Mouse (Mus musculus): ENCODE measurements around the gene Cep63. TPM values are rescaled to one million over a fixed set of nuclear protein-coding genes. Genes with fewer than 3 reads are reported as not detected.

Cep63 gene
- total RNA-seq, 2 experiments from 2014 or later: 31.1 TPM

DNA sequence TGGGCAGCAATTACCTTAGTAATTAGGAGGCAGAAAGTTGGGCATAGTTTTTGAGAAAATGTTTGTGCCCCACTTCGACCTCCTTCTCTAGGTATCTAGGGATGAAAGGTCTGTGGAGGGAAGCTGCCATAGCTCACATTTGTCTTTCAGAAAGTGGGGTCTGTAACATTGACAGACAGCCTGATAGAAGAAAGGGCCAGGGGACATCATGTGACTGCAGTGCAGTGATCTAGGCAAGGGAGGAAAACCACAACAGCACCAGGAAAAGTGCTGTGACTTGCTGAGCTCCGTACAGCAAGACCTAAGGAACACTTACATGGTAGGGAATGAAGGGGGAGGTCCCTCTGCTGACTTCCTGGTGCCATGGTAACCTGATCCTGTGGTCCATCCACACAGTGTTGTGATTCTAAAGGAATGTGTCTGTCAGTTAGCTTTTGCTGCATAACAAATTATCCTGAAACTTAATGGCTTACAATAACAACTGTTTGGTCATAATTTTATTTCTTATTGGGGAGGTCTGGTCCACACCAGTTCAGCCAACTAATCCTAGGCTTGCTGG is 5.3 kb upstream of the Cep63 start:
- DNase-seq: no peak

GRCm38 (mm10) chr9:102629052-102629451 is 2.7 kb upstream of the Cep63 start:
- no peak for DNase-seq

- peak; percentile 27 for DNase-seq
These were observed 1.1 kb upstream of the Cep63 start for GRCm38 (mm10) chr9:102627442-102627841.

DNA sequence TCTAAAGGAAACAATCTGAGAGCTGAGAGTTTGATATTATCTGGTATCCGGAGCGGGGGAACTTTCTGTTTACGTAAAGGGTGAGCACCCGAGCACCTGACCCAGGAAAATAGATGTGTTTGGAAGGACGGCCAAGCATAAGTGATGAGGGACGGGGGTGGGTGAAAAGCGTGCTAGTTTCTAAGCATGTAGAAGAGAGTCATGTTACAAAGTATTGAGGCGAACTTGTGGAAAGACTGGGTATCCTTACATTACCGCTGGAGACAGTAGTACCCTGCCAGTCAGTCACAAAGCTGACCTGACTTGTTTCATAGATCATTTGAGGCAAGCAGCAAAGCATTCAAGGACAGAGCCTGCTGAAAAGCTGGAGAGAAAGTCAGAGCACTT is 498 bp upstream of the Cep63 start:
- peak; percentile 21 for DNase-seq

- peak; percentile 14 for DNase-seq
These were observed 842 bp downstream of the Cep63 start for GRCm38 (mm10) chr9:102625401-102625982.

- no peak for DNase-seq
These were observed 2.8 kb downstream of the Cep63 start for GRCm38 (mm10) chr9:102623581-102623980.

- no peak for DNase-seq
These were observed 3.5 kb downstream of the Cep63 start for GRCm38 (mm10) chr9:102622876-102623275.

- DNase-seq: peak; percentile 56
These were observed 4.0 kb downstream of the Cep63 start for GRCm38 (mm10) chr9:102622192-102622857.

DNA sequence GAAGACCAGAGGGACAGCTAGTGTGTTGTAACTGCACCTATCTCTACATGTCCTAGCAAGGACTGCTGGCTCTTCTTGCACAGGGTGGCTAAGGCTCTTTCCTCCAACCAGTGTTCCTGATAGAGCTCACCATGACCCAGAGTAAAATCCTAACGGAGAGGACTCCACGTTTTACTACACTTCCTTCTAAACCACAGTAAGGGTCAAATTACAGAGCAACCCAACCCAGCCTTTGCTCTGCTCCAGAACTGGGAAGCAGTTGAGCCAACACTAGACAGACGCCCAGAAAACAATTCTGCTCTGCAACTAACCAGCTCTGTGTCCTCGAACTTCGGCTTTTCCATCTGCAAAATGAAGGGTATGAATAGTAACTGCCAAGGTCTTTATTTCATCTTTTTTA is 4.9 kb downstream of the Cep63 start:
- DNase-seq: no peak

DNA sequence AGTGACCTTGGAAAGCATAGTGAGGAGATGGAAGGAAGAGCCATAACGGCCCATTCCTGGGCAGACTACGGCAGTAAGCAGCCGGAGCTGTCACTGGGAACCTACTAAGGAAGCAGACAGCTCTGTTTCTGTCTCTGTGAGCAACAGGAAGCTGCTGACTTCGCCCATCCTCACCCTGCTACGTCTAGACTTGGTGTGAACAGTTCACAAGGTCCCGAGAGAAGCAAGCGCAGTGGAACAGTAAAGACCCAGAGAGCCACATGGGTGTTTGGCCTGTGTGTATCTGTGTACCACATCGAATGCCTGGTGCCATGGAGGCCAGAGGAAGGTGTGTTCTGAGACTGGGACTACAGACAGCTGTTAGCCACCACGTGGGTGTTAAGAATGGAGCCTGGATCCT is 10.1 kb downstream of the Cep63 start:
- DNase-seq: no peak

GRCm38 (mm10) chr9:102615071-102615470 is 11.3 kb downstream of the Cep63 start:
- no peak for DNase-seq

GRCm38 (mm10) chr9:102609221-102609620 is 17.1 kb downstream of the Cep63 start:
- no peak for DNase-seq

GRCm38 (mm10) chr9:102607471-102607870 is 18.9 kb downstream of the Cep63 start:
- DNase-seq: no peak

DNA sequence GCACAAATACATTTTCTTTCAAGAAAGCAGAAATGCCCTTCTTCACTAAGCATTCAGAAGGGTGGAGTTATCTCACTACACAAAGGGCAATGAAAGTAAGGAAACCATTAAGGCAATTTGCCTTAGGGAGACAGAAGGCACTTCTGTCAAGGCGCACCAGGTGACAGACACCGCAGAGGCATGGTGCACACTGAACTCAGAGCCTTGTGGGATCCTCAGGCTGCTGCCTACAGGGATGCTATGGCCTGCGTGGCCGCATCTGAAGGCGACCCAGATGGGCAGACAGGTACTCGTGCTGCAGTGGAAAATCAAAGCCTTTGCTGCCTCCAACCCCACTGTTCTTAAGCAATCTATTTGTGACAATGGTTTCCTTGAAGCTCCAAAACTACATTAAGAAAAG is 21.2 kb downstream of the Cep63 start:
- no peak for DNase-seq

DNA sequence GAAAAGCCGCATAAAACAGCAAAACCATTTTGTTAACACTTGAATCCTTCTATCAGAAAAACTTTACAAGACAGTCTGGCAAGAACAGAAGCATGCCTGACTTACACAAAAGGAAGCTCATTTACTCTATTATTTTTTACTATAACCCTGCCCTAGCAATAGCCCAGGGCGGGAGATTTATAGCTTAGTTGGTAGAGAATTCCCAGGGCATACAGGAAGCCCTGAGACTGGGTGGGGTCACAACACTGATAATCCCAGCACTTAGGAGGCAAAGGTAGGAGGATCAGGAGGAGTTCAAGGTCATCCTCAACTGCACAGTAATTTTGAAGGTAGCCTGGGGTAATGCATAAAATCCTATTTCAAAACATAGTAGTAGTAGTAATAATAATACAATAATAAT is 24.7 kb downstream of the Cep63 start:
- DNase-seq: no peak

DNA sequence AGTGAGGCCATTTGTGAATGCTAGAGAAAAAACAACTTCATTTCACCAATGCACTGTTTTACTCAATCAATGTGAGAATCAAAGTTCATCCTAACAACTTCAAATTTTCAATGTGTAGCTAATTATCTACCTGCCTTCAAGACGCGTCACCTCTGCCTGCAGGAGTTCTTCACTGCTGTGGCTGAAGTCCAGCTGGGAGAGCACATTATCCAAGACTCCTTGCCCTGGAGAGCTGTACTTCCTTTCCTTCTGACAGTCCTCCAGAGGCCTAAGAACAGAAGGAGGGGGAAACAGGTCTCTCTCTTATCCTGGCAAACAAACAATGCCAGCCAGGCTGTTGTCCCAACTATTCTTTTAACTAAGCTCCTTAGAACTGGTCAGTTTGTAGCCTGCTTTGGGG is 25.1 kb downstream of the Cep63 start:
- no peak for DNase-seq

DNA sequence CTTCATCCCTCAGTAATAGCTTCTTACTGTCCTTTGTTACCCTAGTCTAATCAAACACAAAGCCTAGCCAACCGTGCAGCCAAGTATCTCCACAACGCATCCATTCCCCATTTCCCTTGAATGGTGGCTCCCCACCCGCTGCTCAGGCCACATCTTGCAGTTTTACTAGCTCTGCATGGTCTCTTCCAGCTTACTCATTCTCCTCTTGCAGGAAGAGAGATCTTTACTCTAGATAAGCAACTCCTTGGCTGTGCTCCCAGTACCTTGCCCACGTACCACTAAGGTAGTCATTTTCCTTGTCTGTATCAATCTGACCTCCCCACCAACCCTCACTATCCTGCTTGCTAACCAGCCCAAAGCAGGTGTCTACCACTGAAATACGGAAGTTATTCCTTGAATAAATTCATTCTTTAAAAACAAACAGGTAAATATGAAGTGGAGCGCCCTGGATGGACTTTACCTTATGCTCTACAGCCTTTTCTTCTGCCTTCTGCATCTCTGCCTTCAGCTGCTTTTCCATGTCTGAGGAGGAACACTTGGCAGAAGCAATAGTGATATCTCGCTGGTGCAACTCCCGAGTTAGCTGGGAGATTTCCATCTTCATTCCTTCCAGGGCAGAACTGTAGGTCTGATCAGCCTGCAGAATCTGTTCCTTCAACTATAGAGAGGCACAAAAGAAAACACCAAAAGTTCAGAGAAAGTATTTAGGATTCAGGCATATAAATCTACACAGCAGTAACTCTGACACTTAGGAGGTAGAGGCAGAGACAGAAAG is 30.5 kb downstream of the Cep63 start:
- no peak for DNase-seq

- no peak for DNase-seq
These were observed 31.5 kb downstream of the Cep63 start for GRCm38 (mm10) chr9:102594667-102595393.

DNA sequence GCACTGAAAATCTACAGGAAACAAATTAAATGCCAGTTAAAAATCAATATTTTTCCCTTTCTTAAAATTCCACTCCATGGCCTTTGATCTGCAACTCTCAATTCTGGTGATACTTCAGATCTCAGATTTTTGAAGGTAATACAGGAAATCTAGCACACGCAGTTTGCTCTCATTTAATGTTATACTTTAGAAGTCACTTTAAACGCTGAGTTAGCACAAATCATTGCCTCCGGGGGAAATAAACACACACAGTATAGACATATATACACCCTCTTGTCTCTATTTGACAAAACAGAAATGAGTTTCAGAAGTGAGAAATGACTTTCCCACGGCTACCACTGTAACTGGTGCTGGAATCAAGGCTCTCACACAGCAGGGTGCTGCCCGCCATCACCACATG is 39.0 kb downstream of the Cep63 start:
- no peak for DNase-seq

DNA sequence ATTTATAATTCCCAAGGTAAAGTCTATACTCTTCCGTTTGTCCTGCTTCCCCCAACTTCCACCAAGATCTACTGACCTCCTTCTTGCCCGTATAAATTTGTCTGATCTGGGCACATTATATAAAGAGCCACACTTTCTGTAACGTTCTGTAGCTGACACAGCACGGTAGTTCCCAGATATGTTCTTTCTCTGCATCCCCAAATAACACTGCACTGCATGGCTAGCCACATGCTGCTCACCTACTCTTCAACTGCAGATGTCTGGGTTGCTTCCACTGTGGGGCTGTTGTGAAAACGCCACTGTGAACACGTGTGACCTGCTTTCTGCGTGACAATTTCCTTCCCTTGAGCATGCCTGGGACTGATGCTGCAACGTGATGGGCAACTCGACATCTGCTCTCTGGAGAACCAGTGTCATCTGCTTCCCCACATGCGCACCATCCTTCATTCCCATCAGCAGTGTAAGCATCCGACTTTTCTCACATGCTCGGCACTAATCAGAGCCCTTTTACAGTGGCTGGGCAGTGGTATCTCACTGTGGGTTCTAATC is 44.3 kb downstream of the Cep63 start:
- no peak for DNase-seq

- no peak for DNase-seq
These were observed 48.9 kb downstream of the Cep63 start for GRCm38 (mm10) chr9:102577480-102577879.

- no peak for DNase-seq
These were observed 53.4 kb downstream of the Cep63 start for GRCm38 (mm10) chr9:102572888-102573287.
